Mouse (Mus musculus): Measurements from ENCODE around the gene Areg.
A peak's percentile ranks its signal among the peaks of the same experiment; 100 is the strongest.

Areg gene

DNA sequence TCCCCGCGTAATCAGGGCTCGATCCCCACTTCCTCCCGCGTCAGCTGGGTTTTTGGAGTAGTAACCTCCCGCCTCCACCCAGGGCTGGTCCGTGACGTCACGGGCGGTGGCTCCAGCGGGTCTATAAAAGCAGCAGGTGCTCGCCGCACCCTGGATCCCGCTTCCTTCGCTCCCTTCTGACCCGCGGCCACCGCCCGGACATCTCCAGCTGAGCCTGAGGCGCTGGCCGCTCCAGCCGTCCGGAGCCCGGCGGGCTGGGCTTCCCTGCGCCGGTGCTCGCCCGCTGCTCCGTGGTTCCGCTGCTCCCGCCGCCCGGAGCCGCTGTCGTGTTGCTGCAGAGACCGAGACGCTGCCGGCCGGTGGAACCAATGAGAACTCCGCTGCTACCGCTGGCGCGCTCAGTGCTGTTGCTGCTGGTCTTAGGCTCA is at the start of gene Areg:
Gene Areg (plus strand): TSS at position 154 of the 428 bp plus-strand sequence.
- peak; percentile 13 for DNase-seq (ENCODE audit: low spot score)

DNA sequence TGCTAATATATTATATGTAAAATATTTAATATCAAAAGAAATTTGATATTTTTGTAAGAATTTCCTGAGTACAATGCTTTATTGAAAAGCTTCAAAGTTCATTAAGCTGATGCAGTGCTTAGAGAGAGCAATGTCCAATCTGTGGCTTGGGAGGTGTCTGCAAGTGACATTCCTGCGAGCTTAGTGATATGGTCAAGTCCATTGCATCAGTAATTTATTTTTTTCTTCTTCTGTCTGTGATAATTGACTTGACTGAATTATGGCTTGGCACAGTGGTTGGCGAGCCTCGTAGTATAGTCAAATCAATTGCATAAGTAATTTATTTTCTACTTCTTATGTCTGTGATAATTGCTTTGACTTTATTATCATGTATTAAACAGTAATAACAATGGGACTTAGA is 49.1 kb upstream of the Areg start:
- no peak for DNase-seq (ENCODE audit: low spot score)

DNA sequence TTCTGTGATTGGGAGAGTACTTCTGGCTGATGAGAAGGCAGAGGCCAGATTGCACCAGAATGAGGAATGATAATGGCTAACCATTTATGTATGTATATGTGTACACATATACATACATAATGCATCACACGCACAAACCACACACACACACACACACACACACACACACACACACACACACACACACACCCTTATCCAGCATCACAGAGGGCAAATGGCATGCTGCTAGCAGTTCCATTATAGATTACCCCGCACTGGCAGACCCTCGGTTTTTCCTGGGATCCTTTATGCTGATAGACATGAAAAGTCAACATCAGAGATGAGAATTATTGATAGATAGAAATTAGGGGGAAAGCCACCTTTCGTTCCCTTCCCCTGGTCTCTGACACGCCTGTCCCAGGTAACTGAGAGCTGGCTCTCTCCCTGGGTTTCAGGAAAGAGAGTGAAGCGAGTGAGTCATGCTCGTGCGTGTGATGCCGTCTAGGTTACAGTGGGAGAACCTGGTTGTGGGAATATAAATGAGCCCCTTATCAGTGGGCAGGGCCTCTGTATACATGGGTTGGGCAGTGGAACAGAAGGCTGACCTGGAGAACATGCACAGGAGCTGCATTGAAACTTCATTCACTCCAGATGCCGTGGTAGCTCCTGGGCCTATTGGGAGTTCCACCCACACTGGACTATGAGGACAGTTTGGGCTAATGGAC is 41.3 kb upstream of the Areg start:
- DNase-seq (ENCODE audit: low spot score) = no peak

DNA sequence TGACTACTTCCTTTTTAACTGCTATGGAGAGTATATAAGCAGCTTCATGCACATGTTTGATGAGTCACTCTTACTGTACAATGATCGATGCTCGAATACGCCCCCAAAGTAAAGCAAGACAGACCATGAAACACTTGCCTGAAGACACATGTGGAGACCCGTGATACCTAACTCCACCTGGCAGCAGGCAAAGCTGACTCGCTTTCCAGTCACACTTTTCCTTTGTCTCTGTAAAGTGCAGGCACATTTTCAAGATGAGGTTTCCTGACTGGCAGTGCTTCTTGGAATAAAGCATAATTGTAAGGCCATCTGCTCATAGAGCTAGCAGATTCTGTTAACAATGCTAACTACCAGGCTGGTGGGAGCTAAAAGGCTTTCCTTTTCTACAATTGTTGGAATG is 37.7 kb upstream of the Areg start:
- DNase-seq (ENCODE audit: low spot score) = no peak

DNA sequence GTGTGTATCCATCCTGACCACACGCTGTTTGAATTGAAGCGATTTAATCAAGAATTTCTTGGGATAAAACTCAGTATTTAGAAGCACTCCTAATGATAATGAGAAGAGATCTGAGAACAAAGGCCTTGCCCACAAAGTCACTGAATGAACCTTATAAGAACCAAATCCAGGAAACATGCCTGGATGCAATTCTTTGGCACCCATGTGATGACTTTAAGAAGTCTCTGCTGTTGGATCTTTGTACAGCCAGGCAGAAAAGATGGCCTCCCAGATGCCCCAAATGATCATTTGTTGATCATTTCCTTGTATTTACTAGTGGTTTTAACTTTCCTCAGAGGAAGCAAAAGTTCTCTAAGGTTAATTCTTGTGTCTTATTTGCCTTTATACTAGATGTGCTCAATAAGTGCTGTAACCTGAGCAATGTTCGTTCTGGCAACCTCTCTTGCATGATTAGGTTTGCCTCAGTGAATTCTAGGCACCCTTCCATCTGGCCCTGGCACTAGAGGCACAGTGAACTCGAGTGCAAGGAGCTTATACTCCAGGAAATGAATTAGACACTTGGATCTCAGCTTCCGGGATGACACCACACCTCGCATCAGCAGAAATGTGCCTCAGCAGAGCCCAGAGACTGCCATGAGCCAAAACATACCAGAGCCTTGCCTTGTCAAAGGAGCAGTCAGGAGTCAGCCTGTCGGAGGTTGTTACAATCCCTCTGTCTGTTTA is 35.3 kb upstream of the Areg start:
- DNase-seq (ENCODE audit: low spot score) = no peak

DNA sequence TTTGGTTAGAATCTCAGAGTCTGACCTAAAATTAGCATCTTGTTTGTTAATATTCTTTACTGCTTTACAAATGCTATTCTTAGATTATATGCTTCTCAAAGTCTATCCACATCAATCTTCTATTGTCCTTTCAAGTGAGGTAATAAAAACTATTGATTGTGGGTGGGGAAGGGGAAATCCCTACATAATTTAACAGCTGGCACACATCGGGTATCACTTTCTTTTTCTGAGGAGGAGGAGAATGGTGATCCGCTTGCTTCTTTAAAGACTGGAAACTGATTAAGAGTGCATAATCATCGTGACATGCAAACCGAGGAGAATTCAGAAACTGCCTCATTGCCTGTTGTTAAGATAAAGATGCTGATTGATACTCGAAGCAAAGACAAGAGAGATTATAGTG is 33.2 kb upstream of the Areg start:
- DNase-seq (ENCODE audit: low spot score) = no peak

DNA sequence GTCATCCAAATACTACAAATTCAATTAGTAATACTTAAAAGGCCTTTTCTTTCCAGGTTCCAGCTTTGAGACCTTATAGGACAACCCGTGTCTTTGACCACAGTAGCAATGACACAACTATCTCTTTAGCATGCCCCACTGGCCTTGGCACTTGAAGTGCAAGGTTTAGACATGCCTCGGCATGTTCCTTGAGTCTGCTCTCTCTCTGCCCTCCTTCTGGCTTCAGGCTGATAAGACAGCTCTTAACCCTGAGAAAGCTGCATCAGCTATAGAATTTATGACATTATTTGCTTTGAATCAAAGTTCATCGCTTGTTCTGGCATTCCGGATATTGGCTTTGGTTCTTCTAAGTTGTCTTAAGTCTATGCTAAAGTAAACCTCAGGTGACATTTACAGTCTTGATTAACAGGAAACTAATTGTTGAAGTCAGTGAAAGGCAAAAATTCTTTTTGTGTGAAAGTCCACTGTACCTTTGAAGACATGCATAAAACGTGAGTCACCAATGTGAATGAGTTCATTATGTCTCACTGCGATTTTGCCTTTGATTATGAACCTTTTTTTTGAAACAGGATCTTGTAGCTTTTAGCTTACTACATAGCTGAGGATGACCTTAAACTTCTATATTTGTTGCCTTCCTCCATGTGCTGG is 29.3 kb upstream of the Areg start:
- DNase-seq (ENCODE audit: low spot score) = no peak

DNA sequence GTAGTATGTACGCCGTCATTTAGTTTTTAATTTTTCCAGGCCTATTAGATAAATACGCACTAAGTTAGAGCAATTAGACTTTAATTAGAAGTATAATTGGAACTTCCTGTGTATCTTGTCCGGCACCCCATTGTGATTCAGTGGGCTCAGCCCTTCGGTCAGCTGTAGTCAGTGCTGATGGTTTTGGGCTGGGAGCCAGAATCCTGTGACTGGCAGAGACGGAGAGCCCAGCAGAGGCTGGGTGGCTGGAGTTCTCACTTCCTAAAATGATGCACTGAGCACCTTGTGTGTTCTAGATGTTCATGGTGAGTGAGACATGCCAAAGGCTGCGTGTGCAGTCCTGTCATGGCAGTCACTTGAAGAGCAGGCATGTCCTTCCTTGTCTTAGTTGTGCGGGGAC is 28.4 kb upstream of the Areg start:
- DNase-seq (ENCODE audit: low spot score) = no peak

DNA sequence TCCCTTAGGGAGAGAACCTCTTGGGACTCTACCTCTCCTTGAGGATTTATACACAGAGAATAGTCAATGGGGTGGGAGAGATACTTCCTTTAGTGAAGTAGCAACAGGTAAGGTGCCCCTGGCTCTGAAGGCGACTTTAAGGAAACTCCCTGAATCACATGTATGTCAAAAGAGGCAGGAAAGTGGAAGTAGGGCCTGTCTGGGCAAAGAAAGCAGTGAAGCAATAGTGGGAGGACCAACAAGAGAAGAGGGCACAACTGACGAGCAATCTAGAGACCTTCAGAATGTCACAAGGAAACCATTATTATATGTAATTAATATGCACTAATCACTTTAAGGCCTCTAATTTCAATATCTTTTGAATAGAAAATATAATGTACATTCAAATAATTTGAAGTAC is 25.4 kb upstream of the Areg start:
- DNase-seq (ENCODE audit: low spot score) = no peak

DNA sequence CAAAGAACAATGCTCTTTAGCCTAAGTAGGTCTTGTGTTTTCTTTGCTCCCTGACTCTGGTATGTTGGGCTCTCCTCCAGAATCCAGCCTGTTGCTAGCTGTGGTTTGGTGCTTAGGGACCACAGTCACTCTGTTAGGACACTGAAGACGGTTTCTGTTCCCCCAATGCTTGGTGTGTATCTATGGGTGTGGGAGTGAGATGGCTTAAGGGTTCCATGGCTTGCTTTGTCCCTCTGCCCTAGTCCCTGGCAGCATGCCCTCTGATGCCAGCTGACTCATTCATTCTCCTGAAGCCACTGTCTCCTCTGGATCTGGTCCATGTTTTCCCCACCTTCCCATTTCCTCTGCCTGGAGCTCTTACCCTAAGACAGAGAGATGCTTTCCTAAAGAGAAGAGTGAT is 24.8 kb upstream of the Areg start:
- no peak for DNase-seq (ENCODE audit: low spot score)

DNA sequence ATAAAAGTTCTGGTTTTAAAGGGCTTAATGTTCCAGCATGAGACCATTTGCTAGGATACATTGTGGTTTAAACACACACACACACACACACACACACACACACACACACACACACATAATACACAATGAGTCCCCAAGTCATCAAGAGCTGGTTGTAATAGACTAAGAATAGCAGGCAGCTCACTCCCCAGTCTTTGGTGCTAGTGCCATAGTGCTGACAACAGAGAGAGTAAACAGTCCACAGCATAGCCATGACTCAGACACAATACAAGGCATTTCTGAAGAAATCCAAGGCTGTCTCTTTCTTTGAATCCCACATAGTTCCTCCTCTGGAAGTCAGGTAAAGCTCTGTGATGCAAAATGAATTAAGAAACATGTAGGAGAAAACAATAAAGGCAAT is 20.8 kb upstream of the Areg start:
- no peak for DNase-seq (ENCODE audit: low spot score)

DNA sequence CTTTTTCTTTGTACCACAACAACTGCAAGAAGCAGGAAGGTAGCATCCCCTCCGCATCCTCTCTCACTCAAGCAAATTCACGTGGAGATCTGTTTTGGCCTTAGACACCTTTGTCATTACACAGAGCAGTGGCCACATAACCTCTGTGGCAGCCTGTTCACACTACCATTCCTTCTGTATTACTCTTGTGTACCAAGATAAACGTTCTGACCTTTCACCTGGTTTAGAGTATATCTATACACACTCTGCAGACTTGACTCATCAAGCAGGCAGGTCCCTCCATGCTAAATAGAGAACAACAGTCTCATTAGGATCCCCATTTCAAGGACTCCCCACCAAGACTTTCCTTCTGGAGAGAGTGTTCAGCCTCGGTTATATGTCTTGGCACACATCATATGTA is 16.0 kb upstream of the Areg start:
- DNase-seq (ENCODE audit: low spot score) = no peak

DNA sequence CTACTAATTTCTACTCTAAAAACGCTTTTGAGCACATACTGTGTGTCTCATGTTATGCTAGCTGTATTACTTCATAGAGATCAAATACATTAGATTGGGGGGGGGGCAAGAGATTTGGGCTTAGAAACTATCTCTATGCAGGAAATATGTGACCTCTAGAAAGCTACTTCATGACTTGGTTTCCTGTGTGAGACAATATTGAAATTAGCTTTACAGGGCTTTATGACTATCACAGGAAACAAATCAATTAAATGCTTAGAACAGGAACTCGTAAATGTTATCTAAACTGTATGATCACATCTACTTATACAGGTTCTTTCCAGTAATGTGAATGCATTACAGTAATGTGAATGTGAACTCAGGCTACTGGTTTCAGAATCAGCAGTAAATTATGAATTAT is 15.3 kb upstream of the Areg start:
- no peak for DNase-seq (ENCODE audit: low spot score)

DNA sequence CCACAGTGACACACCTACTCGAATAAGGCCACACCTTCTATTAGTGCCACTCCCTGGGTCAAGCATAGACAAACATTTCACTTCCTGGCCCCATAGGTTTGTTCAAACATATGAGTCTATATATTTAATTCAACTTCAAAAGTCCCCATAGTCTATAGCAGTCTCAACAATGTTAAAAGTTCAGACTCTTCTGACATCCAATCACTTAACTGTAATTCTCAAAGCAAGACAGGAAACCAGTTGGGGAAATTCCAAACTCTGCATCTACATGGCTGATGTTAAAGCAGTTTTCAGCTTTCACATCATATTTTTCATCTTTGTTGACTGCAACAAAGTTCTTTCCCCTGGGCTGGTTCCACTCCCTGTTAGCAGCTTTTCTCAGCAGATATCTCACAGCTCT is 12.8 kb upstream of the Areg start:
- DNase-seq (ENCODE audit: low spot score) = no peak

DNA sequence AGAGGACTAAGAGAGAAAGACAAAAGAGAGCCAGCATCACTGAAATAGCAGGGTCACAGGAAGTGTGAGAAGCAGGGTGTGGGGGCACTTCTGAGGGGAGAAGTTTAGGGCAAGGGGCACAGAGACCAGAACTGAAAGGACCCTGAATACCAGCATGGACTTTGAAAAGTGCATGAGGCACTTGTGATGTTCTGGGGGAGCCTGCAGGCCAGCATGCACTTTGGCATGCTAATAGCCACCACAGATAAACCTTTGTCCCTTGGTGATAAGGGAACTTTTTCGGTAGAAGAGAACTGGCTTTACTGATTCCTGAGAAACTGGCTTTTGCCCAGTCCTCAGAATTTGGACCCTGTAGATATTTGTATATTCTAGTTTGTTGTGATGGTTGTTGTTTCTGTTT is 4.4 kb upstream of the Areg start:
- no peak for DNase-seq (ENCODE audit: low spot score)

DNA sequence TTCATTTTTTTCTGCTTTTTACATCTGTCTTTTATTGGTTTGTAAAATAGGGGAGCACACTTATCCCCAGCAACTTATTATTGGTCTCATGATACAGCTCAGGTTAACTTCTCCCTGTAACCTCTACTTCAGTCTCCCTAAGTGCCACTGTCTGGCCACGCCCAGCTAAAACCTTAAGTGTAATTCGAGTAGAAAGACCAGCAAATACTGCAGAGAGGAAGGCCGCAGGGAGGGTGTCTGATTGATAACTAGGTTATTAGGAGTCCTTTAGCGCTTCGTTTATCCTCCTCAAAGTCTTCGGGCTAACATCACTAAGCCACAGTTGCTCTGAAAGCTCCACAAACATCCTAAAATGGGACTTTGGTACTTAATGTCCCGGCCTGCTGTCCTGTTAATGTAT is 429 bp upstream of the Areg start:
- no peak for DNase-seq (ENCODE audit: low spot score)

DNA sequence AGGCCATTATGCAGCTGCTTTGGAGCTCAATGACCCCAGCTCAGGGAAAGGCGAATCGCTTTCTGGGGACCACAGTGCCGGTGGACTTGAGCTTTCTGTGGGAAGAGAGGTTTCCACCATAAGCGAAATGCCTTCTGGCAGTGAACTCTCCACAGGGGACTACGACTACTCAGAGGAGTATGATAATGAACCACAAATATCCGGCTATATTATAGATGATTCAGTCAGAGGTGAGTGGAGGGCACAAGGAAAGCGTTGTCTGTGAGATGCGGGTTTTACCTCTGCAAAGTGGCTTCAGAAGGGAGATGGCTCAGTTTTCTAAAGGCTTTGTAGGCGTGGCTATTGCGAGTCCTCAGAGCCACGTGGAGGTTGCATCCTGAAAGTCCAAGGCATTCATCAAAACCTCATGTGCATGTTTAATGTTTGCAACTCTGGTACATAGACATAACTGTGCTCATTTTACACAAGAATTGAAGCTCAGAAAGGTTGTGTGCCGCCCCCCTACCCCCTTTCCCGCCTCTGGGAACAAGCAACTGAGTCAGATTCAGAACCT is 1.6 kb downstream of the Areg start:
- DNase-seq (ENCODE audit: low spot score) = no peak

DNA sequence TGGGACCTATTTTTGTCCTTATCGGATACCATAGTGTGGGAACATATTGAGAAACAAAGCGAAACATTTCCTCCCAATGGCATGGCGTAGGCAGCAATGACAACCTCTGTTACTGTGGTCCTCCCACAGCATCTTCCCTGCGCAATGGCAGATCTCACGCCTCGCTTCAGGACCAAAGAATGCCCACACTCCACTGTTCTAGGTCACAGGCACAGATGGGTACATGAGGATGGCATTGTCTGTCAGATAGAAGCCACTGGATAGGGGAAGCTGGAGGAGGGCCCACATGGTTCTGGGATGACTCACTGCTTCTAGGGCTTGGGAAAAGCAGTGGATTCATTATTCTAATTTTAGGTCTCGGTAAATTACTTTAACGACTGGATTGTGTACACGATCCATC is 5.6 kb downstream of the Areg start:
- DNase-seq (ENCODE audit: low spot score) = no peak

DNA sequence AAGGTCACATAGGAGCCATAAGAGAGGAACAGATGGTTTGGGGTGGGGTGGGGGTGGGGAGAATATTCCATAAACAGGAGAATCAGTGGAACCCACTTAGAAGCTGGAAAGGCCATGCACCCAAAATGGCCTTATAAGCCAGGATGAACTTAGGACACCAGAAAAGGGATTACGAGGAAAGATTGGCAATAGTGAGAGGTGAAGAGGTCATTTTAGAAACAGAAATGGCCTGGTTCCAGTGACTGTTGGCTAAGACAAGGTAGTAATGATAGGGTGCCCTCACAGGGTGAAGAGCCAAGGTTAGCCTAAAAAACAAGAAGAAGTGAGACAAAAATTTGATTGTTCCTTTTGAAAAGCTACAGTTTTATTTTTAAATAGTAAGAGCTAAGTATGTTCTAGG is 7.6 kb downstream of the Areg start:
- no peak for DNase-seq (ENCODE audit: low spot score)

DNA sequence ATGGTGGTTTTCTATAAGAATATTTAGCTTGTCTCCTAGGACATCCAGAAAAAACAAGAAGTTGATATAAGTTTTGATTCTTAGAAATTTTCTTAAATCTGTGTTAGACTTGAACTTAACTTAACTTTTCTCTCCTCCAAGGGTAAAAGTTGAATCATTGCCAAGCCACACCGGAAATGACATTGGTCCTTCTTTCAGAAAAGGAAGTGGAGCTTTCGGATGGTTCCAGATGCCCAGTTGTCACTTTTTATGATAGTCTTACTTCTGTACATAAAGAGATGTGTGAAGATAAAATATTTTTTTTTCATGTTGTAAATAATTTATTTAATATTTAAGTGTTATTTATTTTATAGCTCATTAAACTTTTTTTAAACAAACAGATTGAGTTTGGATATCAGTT is 8.7 kb downstream of the Areg start:
- DNase-seq (ENCODE audit: low spot score) = no peak

DNA sequence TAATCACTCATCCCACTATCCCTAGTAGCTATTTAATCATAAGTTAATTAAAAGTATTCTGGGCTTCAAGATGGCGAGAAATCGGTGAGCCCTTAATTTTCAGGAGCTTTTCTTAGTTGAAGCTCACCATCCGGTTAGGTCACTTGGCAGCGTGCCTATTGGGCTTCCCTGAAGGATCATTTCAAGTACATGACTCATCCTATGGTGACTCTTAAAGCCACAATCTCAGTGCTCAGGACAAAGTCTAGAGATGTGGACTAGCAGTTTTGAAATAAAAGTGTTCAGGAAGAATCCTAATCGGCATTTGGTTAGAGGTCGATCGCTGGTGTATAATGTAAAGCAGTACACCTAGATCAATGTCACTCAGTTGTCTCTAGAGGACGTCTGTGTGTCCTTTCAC is 17.3 kb downstream of the Areg start:
- DNase-seq (ENCODE audit: low spot score) = no peak

DNA sequence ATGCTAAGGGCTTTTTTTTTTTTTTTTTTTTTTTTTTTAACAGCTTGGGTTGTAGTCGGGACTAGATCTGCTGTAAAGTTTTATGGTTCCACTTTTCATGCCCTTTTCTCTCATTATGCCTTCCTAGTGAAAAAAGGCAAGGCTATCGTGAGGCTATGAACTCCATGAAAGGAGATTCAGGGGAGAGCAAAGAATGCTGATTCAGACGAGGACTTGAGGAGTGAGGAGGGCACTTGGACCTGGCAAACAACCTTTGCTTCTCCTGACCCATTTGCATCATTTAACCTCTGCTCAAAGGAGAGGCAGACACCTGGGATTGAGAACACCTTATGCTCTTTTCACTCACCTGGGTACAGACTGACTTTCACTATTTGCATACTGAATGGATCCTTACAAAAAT is 17.8 kb downstream of the Areg start:
- DNase-seq (ENCODE audit: low spot score) = no peak

DNA sequence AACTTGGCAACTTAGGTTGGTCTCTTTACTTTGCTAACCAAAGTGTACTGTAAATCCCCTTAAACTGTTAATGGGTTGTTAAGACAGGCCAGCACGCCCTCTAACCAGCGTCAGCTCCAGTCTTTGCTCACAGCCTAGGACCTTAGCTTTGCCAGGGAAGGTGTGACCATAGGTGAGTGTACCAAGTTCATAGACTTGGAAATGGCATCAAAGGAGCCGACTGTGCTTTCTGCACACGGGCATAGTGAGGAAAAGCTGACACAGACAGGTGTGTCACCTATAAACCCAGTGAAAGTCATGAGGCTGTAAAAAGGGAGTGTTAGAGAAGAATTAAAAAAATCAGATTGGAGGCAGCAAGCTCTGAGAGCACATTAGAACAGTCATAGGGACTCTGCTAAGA is 23.4 kb downstream of the Areg start:
- no peak for DNase-seq (ENCODE audit: low spot score)
